Mouse (Mus musculus) midbrain, embryonic 16.5 days (tissue): ENCODE measurements around the gene Mdga2. TPM values are rescaled to one million over a fixed set of nuclear protein-coding genes. Genes with fewer than 3 reads are reported as not detected.

Experiments used
- ATAC-seq: fragments of 200-750 bp; cut with Nextera tagmentation; 2 replicates; pipeline ENCODE4 v1.8.0; 2017; ENCODE audit warnings: moderate TSS enrichment
- H3K27ac ChIP-seq: fragments of 300-500 bp; sonication (generic); 2 replicates; pipeline ENCODE4 v1.5.1; 2014; ENCODE audit warnings: mild to moderate bottlenecking, low read length, mixed read lengths
- H3K27me3 ChIP-seq: fragments of 300-500 bp; sonication (generic); 2 replicates; pipeline ENCODE4 v1.6.1; 2014; ENCODE audit warnings: low read depth, low read length, mixed read lengths; ENCODE audit not compliant: control insufficient read depth, insufficient read depth
- H3K36me3 ChIP-seq: fragments of 300-500 bp; sonication (generic); 2 replicates; pipeline ENCODE4 v1.6.1; 2014; ENCODE audit warnings: mild to moderate bottlenecking, low read length, moderate library complexity, mixed read lengths; ENCODE audit not compliant: control insufficient read depth, insufficient read depth
- H3K4me1 ChIP-seq: fragments of 300-500 bp; sonication (generic); 2 replicates; pipeline ENCODE4 v1.6.1; 2014; ENCODE audit warnings: mild to moderate bottlenecking, low read length, mixed read lengths; ENCODE audit not compliant: control insufficient read depth, insufficient read depth
- H3K4me2 ChIP-seq: fragments of 300-500 bp; sonication (generic); 2 replicates; pipeline ENCODE4 v1.6.1; 2014; ENCODE audit warnings: mild to moderate bottlenecking, low read length, mixed read lengths
- H3K4me3 ChIP-seq: fragments of 300-500 bp; sonication (generic); 2 replicates; pipeline ENCODE4 v1.5.1; 2014; ENCODE audit warnings: low read depth, mild to moderate bottlenecking, low read length, moderate library complexity, mixed read lengths
- H3K9ac ChIP-seq: fragments of 300-500 bp; sonication (generic); 2 replicates; pipeline ENCODE4 v1.6.1; 2014; ENCODE audit warnings: low read depth, low read length, mixed read lengths
- H3K9me3 ChIP-seq: fragments of 300-500 bp; sonication (generic); replicated peaks from 2 replicates; pipeline ENCODE4 v1.6.1; 2014; ENCODE audit warnings: mild to moderate bottlenecking, low read length, mixed read lengths; ENCODE audit not compliant: control insufficient read depth, poor library complexity, severe bottlenecking
- WGBS: fragments of 180-500 bp; shearing (Covaris S2); extraction: QIAGEN DNeasy Blood & Tissue Kit; methylation state at CpG from one replicate; pipeline ENCODE4 v1.1.7; 2014; 5-methylcytosine and 5-hydroxymethylcytosine counted together
- polyA plus RNA-seq: library from polyadenylated mRNA; unstranded; fragments of >200 nt; fragmentation: Nextera tagmentation; extraction: Ambion mirVana; gene quantifications from 2 replicates; pipeline ENCODE4 v1.2.1, GENCODE M21; 2015

The Mdga2 gene
- 39.4 and 42.2 TPM in 2 replicates for polyA plus RNA-seq

GRCm38 (mm10) chr12:67222221-67223025, at the start of gene Mdga2:
TSS of gene Mdga2 (minus strand) at chr12:67222549.
- under 1% methylated on average over 60 of the region's 61 CpGs for WGBS
- ATAC-seq = peak; percentile 79
- peak within 1 kb of the TSS; percentile 98 for H3K9ac ChIP-seq

GRCm38 (mm10) chr12:67267409-67267808, 45.1 kb upstream of the Mdga2 start:
- H3K4me2 ChIP-seq = no peak overlapping the region
- no peaks in the 10 kb centered on the region for H3K27me3 ChIP-seq
- no peaks in the 10 kb centered on the region for H3K9me3 ChIP-seq
- WGBS = 95% methylated on average over 1 of the region's 1 CpGs
- no peak for ATAC-seq
- H3K36me3 ChIP-seq = no peaks in the 10 kb centered on the region
- no peak overlapping the region for H3K27ac ChIP-seq
- H3K9ac ChIP-seq = no peak overlapping the region
- H3K4me3 ChIP-seq = no peak overlapping the region
- H3K4me1 ChIP-seq = no peaks in the 10 kb centered on the region

More at GRCm38 (mm10) chr12:67222221-67223025, at the start of gene Mdga2:
- Histone ChIP-seq H3K4me3 (peak within 1 kb of the TSS; percentile 75), H3K27me3 (no peaks in the 10 kb centered on the region), H3K36me3 (no peaks in the 10 kb centered on the region), H3K4me1 (peaks cover 11% of the 10 kb centered on the region), H3K9me3 (no peaks in the 10 kb centered on the region), H3K4me2 (peak within 1 kb of the TSS; percentile 59), H3K27ac (peak within 1 kb of the TSS; percentile 98)

GRCm38 (mm10) chr12:67223530-67223929, 1.2 kb upstream of the Mdga2 start:
- H3K27ac ChIP-seq = no peak overlapping the region
- ATAC-seq = no peak
- H3K9me3 ChIP-seq = no peaks in the 10 kb centered on the region
- 47% methylated on average over 1 of the region's 1 CpGs for WGBS
- no peak overlapping the region for H3K4me3 ChIP-seq
- peaks cover 7% of the 10 kb centered on the region for H3K4me1 ChIP-seq
- H3K4me2 ChIP-seq = no peak overlapping the region; the same call in 1 of the 2 replicates
- no peaks in the 10 kb centered on the region for H3K36me3 ChIP-seq
- no peaks in the 10 kb centered on the region for H3K27me3 ChIP-seq
- no peak overlapping the region for H3K9ac ChIP-seq

GRCm38 (mm10) chr12:67221329-67222220, 774 bp downstream of the Mdga2 start:
- H3K9ac ChIP-seq = peak overlapping the region; percentile 98
- under 1% methylated on average over 67 of the region's 78 CpGs for WGBS
- peak overlapping the region; percentile 75 for H3K4me3 ChIP-seq
- peak overlapping the region; percentile 98 for H3K27ac ChIP-seq
- H3K4me2 ChIP-seq = peak overlapping the region; percentile 59
- no peaks in the 10 kb centered on the region for H3K9me3 ChIP-seq
- H3K4me1 ChIP-seq = peaks cover 11% of the 10 kb centered on the region
- H3K27me3 ChIP-seq = no peaks in the 10 kb centered on the region
- H3K36me3 ChIP-seq = no peaks in the 10 kb centered on the region
- ATAC-seq = peak; percentile 76

GRCm38 (mm10) chr12:67220641-67221231, 1.6 kb downstream of the Mdga2 start:
- peak overlapping the region; percentile 98 for H3K9ac ChIP-seq
- peak overlapping the region; percentile 98 for H3K27ac ChIP-seq
- no peaks in the 10 kb centered on the region for H3K36me3 ChIP-seq
- peak overlapping the region; percentile 59 for H3K4me2 ChIP-seq
- ATAC-seq = peak; percentile 29
- H3K4me3 ChIP-seq = peak overlapping the region; percentile 75
- no peaks in the 10 kb centered on the region for H3K27me3 ChIP-seq
- under 1% methylated on average over 38 of the region's 43 CpGs for WGBS
- peaks cover 13% of the 10 kb centered on the region for H3K4me1 ChIP-seq
- H3K9me3 ChIP-seq = no peaks in the 10 kb centered on the region

GRCm38 (mm10) chr12:67220041-67220440, 2.3 kb downstream of the Mdga2 start:
- H3K36me3 ChIP-seq = no peaks in the 10 kb centered on the region
- H3K9me3 ChIP-seq = no peaks in the 10 kb centered on the region
- H3K4me1 ChIP-seq = peaks cover 13% of the 10 kb centered on the region
- no peak for ATAC-seq
- H3K27ac ChIP-seq = peak overlapping the region; percentile 98
- peak overlapping the region; percentile 59 for H3K4me2 ChIP-seq
- H3K9ac ChIP-seq = peak overlapping the region; percentile 98
- H3K27me3 ChIP-seq = no peaks in the 10 kb centered on the region
- peak overlapping the region; percentile 75 for H3K4me3 ChIP-seq
- 1% methylated on average over 6 of the region's 6 CpGs for WGBS

GRCm38 (mm10) chr12:67219564-67219963, 2.8 kb downstream of the Mdga2 start:
- peaks cover 13% of the 10 kb centered on the region for H3K4me1 ChIP-seq
- no peaks in the 10 kb centered on the region for H3K27me3 ChIP-seq
- peak overlapping the region; percentile 98 for H3K9ac ChIP-seq
- H3K4me3 ChIP-seq = peak overlapping the region; percentile 75
- H3K9me3 ChIP-seq = no peaks in the 10 kb centered on the region
- no peaks in the 10 kb centered on the region for H3K36me3 ChIP-seq
- no peak for ATAC-seq
- H3K4me2 ChIP-seq = peak overlapping the region; percentile 59
- H3K27ac ChIP-seq = peak overlapping the region; percentile 98; the same call in 1 of the 2 replicates
- WGBS = 22% methylated on average over 5 of the region's 5 CpGs

GRCm38 (mm10) chr12:67212801-67213200, 9.5 kb downstream of the Mdga2 start:
- H3K27me3 ChIP-seq = no peaks in the 10 kb centered on the region
- WGBS = 66% methylated on average over 2 of the region's 2 CpGs
- no peaks in the 10 kb centered on the region for H3K36me3 ChIP-seq
- no peak overlapping the region for H3K9ac ChIP-seq
- H3K4me3 ChIP-seq = no peak overlapping the region
- peaks cover 5% of the 10 kb centered on the region for H3K4me1 ChIP-seq
- no peak overlapping the region for H3K4me2 ChIP-seq
- H3K27ac ChIP-seq = no peak overlapping the region
- ATAC-seq = no peak
- H3K9me3 ChIP-seq = no peaks in the 10 kb centered on the region
